Mouse (Mus musculus) stomach, embryonic 16.5 days (tissue): ENCODE data around the gene Gm28308. TPM values are rescaled to one million over a fixed set of nuclear protein-coding genes. Genes with fewer than 3 reads are reported as not detected.

Source experiments
- ATAC-seq: fragments of 200-750 bp; cut with Nextera tagmentation; 2 replicates; pipeline ENCODE4 v1.8.0; 2017; ENCODE audit warnings: moderate number of reproducible peaks, moderate TSS enrichment; ENCODE audit not compliant: insufficient read depth, low FRiP score
- H3K27ac ChIP-seq: fragments of 300-500 bp; sonication (generic); 2 replicates; pipeline ENCODE4 v1.5.1; 2014; ENCODE audit warnings: low read length
- H3K27me3 ChIP-seq: fragments of 300-500 bp; sonication (generic); 2 replicates; pipeline ENCODE4 v1.6.1; 2014; ENCODE audit warnings: low read length, control low read depth, mixed read lengths; ENCODE audit not compliant: control insufficient read depth, insufficient read depth
- H3K36me3 ChIP-seq: fragments of 300-500 bp; sonication (generic); 2 replicates; pipeline ENCODE4 v1.6.1; 2014; ENCODE audit warnings: low read length; ENCODE audit not compliant: control insufficient read depth, insufficient read depth
- H3K4me1 ChIP-seq: fragments of 300-500 bp; sonication (generic); 2 replicates; pipeline ENCODE4 v1.6.1; 2014; ENCODE audit warnings: low read length, control low read depth, mixed read lengths; ENCODE audit not compliant: control insufficient read depth, insufficient read depth
- H3K4me2 ChIP-seq: fragments of 300-500 bp; sonication (generic); 2 replicates; pipeline ENCODE4 v1.6.1; 2014; ENCODE audit warnings: low read depth, low read length, mixed read lengths
- H3K4me3 ChIP-seq: fragments of 300-500 bp; sonication (generic); replicated peaks from 2 replicates; pipeline ENCODE4 v1.5.1; 2014; ENCODE audit warnings: mild to moderate bottlenecking, low read length
- H3K9ac ChIP-seq: fragments of 300-500 bp; sonication (generic); 2 replicates; pipeline ENCODE4 v1.6.1; 2014; ENCODE audit warnings: low read length
- H3K9me3 ChIP-seq: fragments of 300-500 bp; sonication (generic); replicated peaks from 2 replicates; pipeline ENCODE4 v1.6.1; 2016; ENCODE audit warnings: low read length, control low read depth; ENCODE audit not compliant: control insufficient read depth
- WGBS: fragments of 180-500 bp; shearing (Covaris S2); extraction: QIAGEN DNeasy Blood & Tissue Kit; methylation state at CpG from one replicate; pipeline ENCODE4 v1.1.7; 2014; 5-methylcytosine and 5-hydroxymethylcytosine counted together
- polyA plus RNA-seq: library from polyadenylated mRNA; unstranded; fragments of >200 nt; fragmentation: Nextera tagmentation; extraction: Ambion mirVana; gene quantifications from 2 replicates; pipeline ENCODE4 v1.2.1, GENCODE M21; 2015

Gene Gm28308
- polyA plus RNA-seq, 1 experiment from 2014 or later, result not detected

GRCm38 (mm10) chr6:52218643-52219215 is 5.6 kb upstream of the Gm28308 start:
- WGBS, result 24% methylated on average over 14 of the region's 14 CpGs
- 0 out of 2 replicates have a peak overlapping the region, but pooled peaks have one; percentile 47 for H3K4me3 ChIP-seq

DNA sequence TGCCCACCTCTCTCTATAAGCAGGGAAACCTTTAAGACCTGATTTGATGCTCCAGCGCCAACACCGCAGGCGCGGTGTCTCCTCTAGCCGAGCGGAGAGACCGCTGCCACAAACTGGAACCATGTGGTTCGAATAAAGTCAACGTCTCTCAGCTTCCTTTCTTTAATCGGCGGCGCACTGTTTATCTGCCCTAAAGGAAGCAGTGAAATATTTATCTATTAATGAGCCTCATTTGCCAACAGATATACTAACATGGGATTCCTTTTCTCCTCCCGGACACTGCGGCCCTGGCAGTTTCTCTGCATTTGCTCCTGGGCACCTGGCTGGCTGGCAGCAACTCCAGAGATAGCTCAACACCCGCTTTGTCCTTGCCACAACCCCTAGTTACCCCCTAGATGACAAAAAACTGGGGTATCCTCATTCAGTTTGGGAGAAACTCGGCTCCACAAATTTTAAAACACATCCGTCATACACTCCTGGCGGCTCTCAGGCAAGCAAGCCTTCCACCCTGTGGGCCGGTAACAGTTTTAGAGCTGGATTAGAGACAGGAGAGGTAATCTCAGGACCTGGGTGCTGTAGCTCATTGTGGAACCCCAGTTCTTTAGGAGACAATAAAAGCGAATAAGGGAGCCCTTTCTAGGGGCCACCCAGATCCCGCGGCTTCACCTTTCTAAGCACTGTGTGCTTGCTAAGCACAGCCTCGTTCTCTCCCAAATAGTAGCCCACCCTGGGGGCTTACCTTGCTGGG is 4.9 kb upstream of the Gm28308 start:
- WGBS, result 16% methylated on average over 23 of the region's 23 CpGs
- peak overlapping the region; percentile 56 for H3K27ac ChIP-seq
- H3K9ac ChIP-seq, result peak overlapping the region; percentile 58

More at GRCm38 (mm10) chr6:52218643-52219215, 5.6 kb upstream of the Gm28308 start:
- H3K9me3 ChIP-seq, result no peaks in the 10 kb centered on the region
- peak overlapping the region; percentile 58; the same call in 1 of the 2 replicates for H3K9ac ChIP-seq
- H3K27me3 ChIP-seq, result peaks cover 88% of the 10 kb centered on the region
- H3K4me1 ChIP-seq, result peaks cover 8% of the 10 kb centered on the region; the same call in 1 of the 2 replicates
- H3K4me2 ChIP-seq, result peak overlapping the region; percentile 24; the same call in 1 of the 2 replicates
- no peaks in the 10 kb centered on the region for H3K36me3 ChIP-seq
- no peak overlapping the region for H3K27ac ChIP-seq
- ATAC-seq, result no peak

DNA sequence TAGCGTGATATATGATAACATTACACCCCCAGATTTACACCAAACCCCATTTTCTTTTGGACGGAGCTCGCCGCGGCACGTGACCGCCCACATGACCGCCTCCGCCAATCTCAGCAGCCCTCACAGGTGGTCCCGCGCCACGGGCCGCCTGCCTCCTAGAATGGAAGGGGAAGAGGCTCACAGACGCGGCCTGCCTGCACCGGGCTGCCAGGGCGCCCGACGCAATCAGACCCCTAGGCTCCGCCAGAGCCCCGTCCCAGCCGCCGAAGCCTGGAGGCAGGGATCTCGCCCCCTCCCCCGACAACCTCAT is 4.3 kb upstream of the Gm28308 start:
- peak; percentile 54; the same call in 1 of the 2 replicates for ATAC-seq
- H3K4me2 ChIP-seq, result peak overlapping the region; percentile 40
- peak overlapping the region; percentile 56; the same call in 1 of the 2 replicates for H3K27ac ChIP-seq
- H3K4me3 ChIP-seq, result peak overlapping the region; percentile 47
- peaks cover 8% of the 10 kb centered on the region; the same call in 1 of the 2 replicates for H3K4me1 ChIP-seq
- peak overlapping the region; percentile 58 for H3K9ac ChIP-seq
- WGBS, result under 1% methylated on average over 25 of the region's 25 CpGs
- no peaks in the 10 kb centered on the region for H3K9me3 ChIP-seq
- H3K36me3 ChIP-seq, result no peaks in the 10 kb centered on the region
- peaks cover 86% of the 10 kb centered on the region for H3K27me3 ChIP-seq

More for the DNA sequence above, 4.9 kb upstream of the Gm28308 start:
- Histone ChIP-seq H3K4me1 (peaks cover 8% of the 10 kb centered on the region; the same call in 1 of the 2 replicates), H3K9me3 (no peaks in the 10 kb centered on the region), H3K27me3 (peaks cover 89% of the 10 kb centered on the region), H3K4me2 (peak overlapping the region; percentile 40), H3K36me3 (no peaks in the 10 kb centered on the region), H3K4me3 (peak overlapping the region; percentile 47)
- ATAC-seq, result no peak

DNA sequence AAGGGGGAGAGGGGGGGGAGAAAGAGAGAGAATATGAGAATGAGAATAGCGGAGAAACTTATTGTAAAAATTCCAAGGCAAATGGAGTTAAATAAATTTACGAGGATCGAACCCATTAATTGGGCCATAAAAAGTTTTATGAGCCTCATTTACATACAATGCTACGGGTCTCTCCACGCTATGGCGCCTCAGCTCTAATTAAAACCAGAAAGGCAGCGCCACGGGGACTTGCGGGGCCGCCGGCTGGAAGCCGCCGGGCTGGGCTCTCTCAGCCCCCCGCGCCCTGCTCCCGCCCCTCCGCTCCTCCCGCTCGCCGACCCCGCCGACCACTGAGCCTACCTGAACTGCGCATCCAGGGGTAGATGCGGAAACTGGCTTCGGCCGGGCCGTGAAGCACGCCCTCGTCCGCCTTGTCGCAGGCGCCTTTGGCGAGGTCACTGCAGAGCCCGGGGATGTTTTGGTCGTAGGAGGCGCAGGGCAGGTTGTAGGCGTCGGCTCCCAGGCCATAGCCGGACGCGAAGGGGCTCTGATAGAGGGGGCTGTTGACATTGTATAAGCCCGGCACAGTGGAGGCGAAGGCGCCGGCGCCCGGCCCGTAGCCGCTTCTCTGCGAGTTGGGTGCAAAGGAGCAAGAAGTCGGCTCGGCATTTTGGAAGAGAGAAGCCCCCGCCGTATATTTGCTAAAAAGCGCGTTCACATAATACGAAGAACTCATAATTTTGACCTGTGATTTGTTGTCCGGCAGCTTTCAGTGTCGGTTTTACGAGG is 3.7 kb upstream of the Gm28308 start:
- WGBS, result 2% methylated on average over 60 of the region's 60 CpGs
- ATAC-seq, result no peak
- H3K36me3 ChIP-seq, result no peaks in the 10 kb centered on the region
- H3K27me3 ChIP-seq, result peaks cover 85% of the 10 kb centered on the region
- H3K4me1 ChIP-seq, result peaks cover 6% of the 10 kb centered on the region; the same call in 1 of the 2 replicates
- H3K4me3 ChIP-seq, result peak overlapping the region; percentile 47
- peak overlapping the region; percentile 40 for H3K4me2 ChIP-seq
- peak overlapping the region; percentile 7; the same call in 1 of the 2 replicates for H3K27ac ChIP-seq
- H3K9ac ChIP-seq, result peak overlapping the region; percentile 68
- no peaks in the 10 kb centered on the region for H3K9me3 ChIP-seq

- peak overlapping the region; percentile 56 for H3K9ac ChIP-seq
- peaks cover 86% of the 10 kb centered on the region for H3K27me3 ChIP-seq
- H3K4me2 ChIP-seq, result peak overlapping the region; percentile 40
- H3K9me3 ChIP-seq, result no peaks in the 10 kb centered on the region
- H3K36me3 ChIP-seq, result no peaks in the 10 kb centered on the region
- no peak overlapping the region for H3K27ac ChIP-seq
- peak overlapping the region; percentile 47 for H3K4me3 ChIP-seq
- H3K4me1 ChIP-seq, result 0 out of 2 replicates have a peak, but pooled peaks cover 4% of the 10 kb centered on the region
- WGBS, result 5% methylated on average over 30 of the region's 30 CpGs
- no peak for ATAC-seq
Observed at GRCm38 (mm10) chr6:52215771-52216535, 2.8 kb upstream of the Gm28308 start.

GRCm38 (mm10) chr6:52215070-52215469 is 1.9 kb upstream of the Gm28308 start:
- Histone ChIP-seq H3K4me1 (0 out of 2 replicates have a peak, but pooled peaks cover 4% of the 10 kb centered on the region), H3K36me3 (no peaks in the 10 kb centered on the region), H3K4me2 (peak overlapping the region; percentile 40; the same call in 1 of the 2 replicates), H3K27ac (no peak overlapping the region), H3K27me3 (peaks cover 80% of the 10 kb centered on the region), H3K9ac (no peak overlapping the region), H3K4me3 (no peak overlapping the region), H3K9me3 (no peaks in the 10 kb centered on the region)
- 29% methylated on average over 3 of the region's 3 CpGs for WGBS
- no peak for ATAC-seq

DNA sequence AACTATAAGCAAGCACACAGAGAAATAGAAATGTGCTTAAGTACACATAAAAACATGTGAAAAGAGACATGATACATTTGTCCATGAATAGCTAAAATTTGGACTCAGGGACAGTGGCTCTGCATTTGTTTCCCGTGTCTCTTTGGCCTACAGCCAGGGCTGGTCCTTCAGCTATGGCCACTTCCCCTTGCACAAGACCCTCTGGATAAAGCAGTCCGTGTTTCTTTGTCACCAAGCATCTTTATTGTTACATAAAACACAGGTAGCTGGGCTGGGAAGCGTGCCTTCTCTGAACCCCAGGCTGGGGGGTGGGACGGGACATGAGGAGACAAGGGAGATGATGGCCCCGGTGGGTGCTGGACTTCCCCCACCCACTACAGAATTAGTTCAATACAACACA is 1.1 kb upstream of the Gm28308 start:
- H3K36me3 ChIP-seq, result no peaks in the 10 kb centered on the region
- H3K27ac ChIP-seq, result no peak overlapping the region
- 35% methylated on average over 5 of the region's 5 CpGs for WGBS
- no peak overlapping the region for H3K9ac ChIP-seq
- peaks cover 79% of the 10 kb centered on the region for H3K27me3 ChIP-seq
- H3K4me1 ChIP-seq, result 0 out of 2 replicates have a peak, but pooled peaks cover 4% of the 10 kb centered on the region
- H3K4me2 ChIP-seq, result peak overlapping the region; percentile 84
- H3K4me3 ChIP-seq, result no peak overlapping the region
- ATAC-seq, result no peak
- no peaks in the 10 kb centered on the region for H3K9me3 ChIP-seq

DNA sequence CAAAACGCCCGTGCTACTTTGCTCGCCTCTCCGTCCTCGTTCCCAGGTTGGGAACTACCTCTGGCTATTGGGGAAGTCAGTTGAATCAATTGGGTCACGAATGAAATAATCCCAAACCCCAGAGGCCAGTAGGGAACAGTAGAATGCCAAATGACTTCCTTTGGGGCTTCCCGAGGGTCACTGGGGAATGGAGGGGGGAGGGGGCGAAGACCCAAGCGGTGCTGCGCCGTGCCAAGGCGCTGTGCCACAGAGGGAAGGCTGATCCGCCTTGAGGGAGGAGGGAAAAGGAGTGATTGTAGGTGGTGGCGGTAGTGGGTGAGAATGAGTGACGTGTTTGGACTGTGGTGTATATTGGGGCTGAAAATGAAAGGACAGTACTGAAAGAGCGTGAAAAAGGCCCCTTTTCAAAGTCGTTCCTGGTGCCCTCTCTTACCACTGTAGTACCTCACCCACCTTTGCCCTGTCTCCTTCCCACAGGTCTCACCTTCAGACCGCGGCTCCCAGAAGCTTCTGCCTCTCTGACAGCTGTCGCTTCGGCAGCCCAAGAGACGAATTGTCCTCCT is 502 bp downstream of the Gm28308 start:
- ATAC-seq, result no peak
- H3K4me3 ChIP-seq, result peak overlapping the region; percentile 54
- no peaks in the 10 kb centered on the region for H3K36me3 ChIP-seq
- no peaks in the 10 kb centered on the region for H3K9me3 ChIP-seq
- H3K9ac ChIP-seq, result peak overlapping the region; percentile 73
- WGBS, result 8% methylated on average over 22 of the region's 22 CpGs
- peak overlapping the region; percentile 84 for H3K4me2 ChIP-seq
- peaks cover 76% of the 10 kb centered on the region for H3K27me3 ChIP-seq
- peak overlapping the region; percentile 87 for H3K27ac ChIP-seq
- peaks cover under 1% of the 10 kb centered on the region; the same call in 1 of the 2 replicates for H3K4me1 ChIP-seq
